Mouse (Mus musculus): ENCODE results near the gene Gm28919. TPM values are rescaled to one million over a fixed set of nuclear protein-coding genes. Genes with fewer than 3 reads are reported as not detected.

Gene Gm28919
- not detected for total RNA-seq (2023)

DNA sequence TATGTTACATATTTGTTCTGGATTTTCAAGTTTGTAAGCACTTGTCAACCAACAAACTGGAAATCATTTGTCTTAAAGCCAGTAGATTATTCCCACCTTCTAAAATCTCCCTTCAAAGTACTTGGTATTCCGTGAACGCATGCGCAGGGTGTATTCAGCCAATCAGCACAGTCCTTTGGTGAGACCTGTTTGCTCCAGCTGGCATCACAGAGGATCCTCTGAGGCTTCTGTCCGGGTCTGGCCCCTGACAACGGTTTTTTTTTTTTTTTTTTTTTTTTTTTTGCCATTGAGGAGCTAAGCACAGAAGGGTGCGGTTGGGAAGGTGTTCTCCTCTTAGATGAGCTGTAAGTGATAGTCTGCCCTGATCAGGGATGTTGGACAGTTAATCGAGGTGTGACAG lies at the start of gene Gm28919:
Gm28919 (plus strand) TSS at position 301 of the 400 bp plus-strand sequence.

Other genes starting within 250 kb of the Gm28919 start
- not detected for gene Gm21719, start 99.3 kb downstream of the Gm28919 start, total RNA-seq (2023)

All from neutrophil, adult 59 days (primary cell).